ENCODE assay signal across 17 mouse cellular contexts in the genomic region with DNA sequence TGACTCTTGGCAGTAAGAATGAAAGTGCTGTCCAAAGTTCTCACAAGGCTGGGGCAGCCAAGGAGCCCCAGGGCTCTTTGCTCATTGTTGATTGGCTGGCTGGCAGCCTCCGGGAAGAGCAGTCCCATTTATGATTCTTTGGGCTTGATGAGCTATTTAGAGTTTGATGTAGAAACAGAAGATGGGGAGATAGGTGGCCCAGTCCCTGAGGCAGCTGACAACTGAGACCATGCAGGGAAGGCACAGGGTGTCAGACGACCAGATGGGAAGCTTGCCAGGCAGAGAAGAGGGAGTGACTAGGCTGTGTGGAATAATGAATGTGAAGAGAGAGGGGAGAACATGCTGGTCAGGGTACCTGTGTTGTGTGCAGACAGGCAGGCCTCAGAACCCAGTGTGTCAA. TPM values are rescaled to one million over a fixed set of nuclear protein-coding genes. Genes with fewer than 3 reads are reported as not detected.
DNase-seq lines count a peak whose midpoint lies in the region; ATAC-seq and TF ChIP-seq lines count a peak whose summit lies in the region.
"Had no signal": no experiment of that assay in that cellular context is flagged by ENCODE, and none has a peak within 500 bp of the region (broad histone marks: within the 10 kb centered on the region; RNA-seq: fewer than 3 reads in every experiment).

No protein-coding gene starts in this region.

- H3K4me2 ChIP-seq in hindbrain, postnatal 0 days (ENCODE audit: low read depth, low read length): no peak overlapping the region
- H3K4me2 ChIP-seq in neural tube, embryonic 15.5 days: no peak overlapping the region
- H3K4me2 ChIP-seq: midbrain, embryonic 11.5 days; stomach, embryonic 15.5 days had no signal

- peak overlapping the region; percentile 13; the same call in 1 of the 2 replicates for H3K4me3 ChIP-seq in gastrocnemius, adult 2 months
- no peak overlapping the region for H3K4me3 ChIP-seq in hindbrain, postnatal 0 days (ENCODE audit: low read length)
- no peak overlapping the region for H3K4me3 ChIP-seq in hindbrain, embryonic 10.5 days
- no peak overlapping the region for H3K4me3 ChIP-seq in neural tube, embryonic 15.5 days (replicated peaks)
- H3K4me3 ChIP-seq: stomach, embryonic 15.5 days had no signal

- H3K27me3 ChIP-seq in hindbrain, postnatal 0 days (ENCODE audit: insufficient read depth, low read length): no peaks in the 10 kb centered on the region
- no peaks in the 10 kb centered on the region for H3K27me3 ChIP-seq in hindbrain, embryonic 10.5 days (ENCODE audit: insufficient read depth, poor library complexity, severe bottlenecking)
- no peaks in the 10 kb centered on the region for H3K27me3 ChIP-seq in neural tube, embryonic 15.5 days (replicated peaks)
- H3K27me3 ChIP-seq: stomach, embryonic 15.5 days had no signal

- intact Hi-C loops in gastrocnemius, adult 2 months (cut with DNase I): loop anchor here (10.0 kb wide), 1 partner anchor 329 kb away; the partner anchor contains the start of genes Cdc25b, Cenpb and Spef1

- ATAC-seq in hindbrain, postnatal 0 days: no peak
- ATAC-seq in neural tube, embryonic 15.5 days (ENCODE audit: low FRiP score): no peak

- 19% methylated on average over 2 of the region's 2 CpGs for WGBS in hindbrain, postnatal 0 days
- WGBS in hindbrain, embryonic 10.5 days: 63% methylated on average over 2 of the region's 2 CpGs
- WGBS in neural tube, embryonic 15.5 days: 38% methylated on average over 2 of the region's 2 CpGs

- peak overlapping the region; percentile 54 for H3K27ac ChIP-seq in gastrocnemius, adult 2 months
- H3K27ac ChIP-seq in hindbrain, postnatal 0 days: no peak overlapping the region
- H3K27ac ChIP-seq in hindbrain, embryonic 10.5 days: no peak overlapping the region
- peak overlapping the region; percentile 45; the same call in 1 of the 2 replicates for H3K27ac ChIP-seq in neural tube, embryonic 15.5 days (replicated peaks)
- H3K27ac ChIP-seq: stomach, embryonic 15.5 days had no signal

- no peak for TF ChIP-seq CTCF in gastrocnemius, adult 2 months (IDR thresholded peaks at IDR 0.05)
- TF ChIP-seq CTCF in hindbrain, postnatal 0 days (IDR thresholded peaks at IDR 0.05; ENCODE audit: low read depth): no peak

- DNase-seq in gastrocnemius, adult 2 months: peak; percentile 69
- no peak for DNase-seq in gastrocnemius, postnatal 4 days (ENCODE audit: low spot score in 2 of 2)
- peak; percentile 43 for DNase-seq in hindbrain, postnatal 0 days (ENCODE audit: low spot score)
- DNase-seq in hindbrain, embryonic 10.5 days (ENCODE audit: low spot score): no peak
- no peak for DNase-seq in neural tube, embryonic 10.5 days (ENCODE audit: extremely low spot score, low spot score)
- peak; percentile 62 for DNase-seq in skeletal muscle tissue, adult 2 months (ENCODE audit: low read depth, low spot score)
- no peak for DNase-seq in adrenal gland, adult (ENCODE audit: inconsistent age in 2 of 2, low spot score in 1 of 2)
- DNase-seq: adrenal gland, postnatal 10 days; cerebellum, adult 9-11 months; embryo, embryonic 11 days; lung, postnatal 14 days; right cerebral cortex, adult 18-20 months; spleen, adult 18-20 months had no signal

- no peak overlapping the region for H3K9ac ChIP-seq in hindbrain, postnatal 0 days (replicated peaks; ENCODE audit: low read length)
- no peak overlapping the region for H3K9ac ChIP-seq in neural tube, embryonic 15.5 days (replicated peaks)
- H3K9ac ChIP-seq: stomach, embryonic 15.5 days had no signal

- H3K4me1 ChIP-seq in hindbrain, postnatal 0 days (ENCODE audit: insufficient read depth, low read length): 0 out of 2 replicates have a peak, but pooled peaks cover 11% of the 10 kb centered on the region
- H3K4me1 ChIP-seq in hindbrain, embryonic 10.5 days (replicated peaks): peaks cover 17% of the 10 kb centered on the region
- peaks cover 35% of the 10 kb centered on the region for H3K4me1 ChIP-seq in neural tube, embryonic 15.5 days

- peaks cover 9% of the 10 kb centered on the region; the same call in 1 of the 2 replicates for H3K36me3 ChIP-seq in hindbrain, postnatal 0 days (ENCODE audit: insufficient read depth, low read length)
- H3K36me3 ChIP-seq in hindbrain, embryonic 10.5 days: peaks cover 12% of the 10 kb centered on the region
- H3K36me3 ChIP-seq in neural tube, embryonic 15.5 days: peaks cover 7% of the 10 kb centered on the region; the same call in 1 of the 2 replicates

- H3K9me3 ChIP-seq in hindbrain, postnatal 0 days (ENCODE audit: low read length): no peaks in the 10 kb centered on the region
- no peaks in the 10 kb centered on the region for H3K9me3 ChIP-seq in hindbrain, embryonic 10.5 days
- no peaks in the 10 kb centered on the region for H3K9me3 ChIP-seq in neural tube, embryonic 15.5 days (replicated peaks)
- H3K9me3 ChIP-seq: stomach, embryonic 15.5 days had no signal

RNA-seq across cellular contexts. Expression of gene Smox, which starts 22.2 kb away (rescaled TPM):
- total RNA-seq in gastrocnemius, adult 2 months (2021): 100 to 1,000 TPM in 1 of 2 experiments, 10 to 100 TPM in 1; 51.2 to 522 TPM
- total RNA-seq in gastrocnemius, postnatal 4 days (2021): 10 to 100 TPM; 25.5 to 26.4 TPM
- total RNA-seq in hindbrain, postnatal 0 days (2014; rRNA removed): 214 and 230 TPM in 2 replicates
- 94.2 and 103 TPM in 2 replicates for polyA plus RNA-seq in hindbrain, postnatal 0 days (2015; fragmentation: Nextera tagmentation; extraction: Ambion mirVana)
- polyA plus RNA-seq in hindbrain, embryonic 10.5 days (2016; fragmentation: Nextera tagmentation; extraction: Ambion mirVana): 30.0 and 34.1 TPM in 2 replicates
- polyA plus RNA-seq in neural tube, embryonic 15.5 days (2015; fragmentation: Nextera tagmentation; extraction: Ambion mirVana): 48.7 and 51.9 TPM in 2 replicates

RNA-seq across cellular contexts. Expression of gene Adra1d, which starts 48.6 kb away (rescaled TPM):
- under 1 TPM; 0.54 to 0.73 TPM for total RNA-seq in gastrocnemius, adult 2 months (2021)
- 1 to 10 TPM; 1.8 to 2.2 TPM for total RNA-seq in gastrocnemius, postnatal 4 days (2021)
- total RNA-seq in hindbrain, postnatal 0 days (2014; rRNA removed): 4.1 and 5.1 TPM in 2 replicates
- 0.81 and 0.84 TPM in 2 replicates for polyA plus RNA-seq in hindbrain, postnatal 0 days (2015; fragmentation: Nextera tagmentation; extraction: Ambion mirVana)
- polyA plus RNA-seq in hindbrain, embryonic 10.5 days (2016; fragmentation: Nextera tagmentation; extraction: Ambion mirVana): 0.16 and 0.31 TPM in 2 replicates
- polyA plus RNA-seq in neural tube, embryonic 15.5 days (2015; fragmentation: Nextera tagmentation; extraction: Ambion mirVana): 0.83 and 0.92 TPM in 2 replicates
- total RNA-seq: liver, adult 2 months had no signal

Comparison
In these comparisons a context has a peak if more than half of its experiments do, and no peak if none do; other contexts are left out.
1. DNase-seq: peak in gastrocnemius, adult 2 months (single experiment), hindbrain, postnatal 0 days (single experiment) and skeletal muscle tissue, adult 2 months (single experiment); none in gastrocnemius, postnatal 4 days (0 of 2), hindbrain, embryonic 10.5 days (single experiment), neural tube, embryonic 10.5 days (single experiment) and adrenal gland, adult (0 of 2).
2. H3K27ac ChIP-seq: peak in gastrocnemius, adult 2 months (single experiment) and neural tube, embryonic 15.5 days (single experiment); none in hindbrain, postnatal 0 days (single experiment) and hindbrain, embryonic 10.5 days (single experiment).